Mouse (Mus musculus) c-Kit-positive CD71-positive TER-119-positive erythroid progenitor cells, embryonic 14.5 days (primary cell): ENCODE data around the gene Zfp507.

Experiments
- DNase-seq: peaks from one replicate; pipeline ENCODE4 v3.0.0-alpha.2; 2013; ENCODE audit warnings: low spot score

Zfp507 gene

GRCm38 (mm10) chr7:35782252-35782651 is 20.6 kb downstream of the Zfp507 start:
- DNase-seq: no peak

GRCm38 (mm10) chr7:35774127-35774526 is 28.7 kb downstream of the Zfp507 start:
- no peak for DNase-seq

DNA sequence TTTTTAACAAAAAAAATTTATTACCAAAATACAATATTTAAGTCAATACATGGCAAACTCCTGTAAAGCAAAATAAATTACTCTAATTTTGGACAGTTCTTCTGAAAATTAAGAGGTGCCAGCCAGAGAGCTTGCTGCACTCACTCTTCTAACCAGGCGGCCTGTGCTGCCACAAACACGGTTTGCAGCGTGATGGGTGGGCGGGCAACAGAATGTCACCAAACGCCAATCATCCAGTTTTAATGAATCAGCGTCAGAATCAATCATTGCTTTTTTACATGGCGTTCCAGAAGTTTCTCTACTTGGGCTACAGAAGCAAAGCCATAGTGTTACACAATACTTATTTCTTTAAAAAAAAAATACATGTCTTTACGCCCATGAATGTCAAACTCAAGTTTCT is 30.5 kb downstream of the Zfp507 start:
- DNase-seq: no peak

- no peak for DNase-seq
Observed at GRCm38 (mm10) chr7:35771106-35771505, 31.7 kb downstream of the Zfp507 start.

DNA sequence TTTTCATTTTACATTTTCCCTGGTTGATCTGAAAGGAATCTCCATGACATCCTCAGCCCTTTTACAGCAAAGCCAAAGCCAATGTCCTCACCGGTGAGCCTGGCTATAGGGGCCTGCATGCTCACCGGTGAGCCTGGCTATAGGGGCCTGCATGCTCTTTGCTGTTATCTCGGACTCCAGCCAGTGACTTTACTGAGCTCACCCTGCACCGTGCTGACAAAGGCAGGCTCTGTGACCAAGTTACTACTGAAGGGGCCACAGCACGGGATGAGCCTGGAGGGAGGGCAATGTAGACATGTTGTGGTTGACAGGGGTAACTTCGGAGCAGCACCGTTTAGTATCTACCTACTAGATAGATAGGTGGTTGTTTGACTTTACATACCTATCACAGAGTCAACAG is 32.7 kb downstream of the Zfp507 start:
- peak; percentile 15 for DNase-seq

- DNase-seq: no peak
Observed at GRCm38 (mm10) chr7:35764461-35764860, 38.3 kb downstream of the Zfp507 start.

GRCm38 (mm10) chr7:35761801-35762200 is 41.0 kb downstream of the Zfp507 start:
- DNase-seq: no peak

DNA sequence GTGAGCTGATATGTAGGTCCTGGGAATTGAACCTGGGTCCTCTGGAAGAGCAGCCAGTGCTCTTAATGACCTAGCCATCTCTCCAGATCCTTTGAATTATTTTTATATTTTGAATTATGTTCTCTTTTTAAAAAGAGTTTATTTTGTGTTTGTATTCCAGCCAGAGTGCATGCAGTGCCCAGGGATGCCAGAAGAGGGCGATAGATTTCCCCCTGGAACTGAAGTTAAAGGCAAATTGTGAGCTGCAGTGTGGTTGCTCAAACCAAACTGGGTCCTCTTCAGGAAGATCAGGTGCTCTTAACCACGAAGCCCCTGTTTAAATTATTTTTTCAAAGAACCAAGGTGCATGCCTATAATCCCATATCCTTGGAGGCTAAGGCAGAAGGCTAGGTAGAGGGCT is 43.2 kb downstream of the Zfp507 start:
- DNase-seq: peak; percentile 24

GRCm38 (mm10) chr7:35756510-35757440 is 46.0 kb downstream of the Zfp507 start:
- DNase-seq: peak; percentile 22

DNA sequence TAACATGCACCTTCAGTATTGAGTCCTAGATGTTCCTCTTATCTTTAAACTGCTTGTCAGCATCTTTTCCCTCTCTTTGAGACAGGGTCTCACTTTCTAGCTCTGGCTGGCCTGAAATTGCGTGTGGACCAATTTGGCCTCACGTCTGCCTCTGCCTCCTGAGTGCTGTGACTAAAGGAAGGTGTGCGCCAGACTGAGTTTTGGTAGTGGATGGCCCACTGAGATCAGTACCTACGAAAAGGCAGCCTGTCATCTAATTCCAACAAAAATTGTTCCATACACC is 48.0 kb downstream of the Zfp507 start:
- DNase-seq: peak; percentile 10

GRCm38 (mm10) chr7:35754033-35754885 is 48.5 kb downstream of the Zfp507 start, which contains the start of gene Dpy19l3:
Gene Dpy19l3, minus strand, starts transcription at chr7:35754454.
- DNase-seq: peak; percentile 70

GRCm38 (mm10) chr7:35753319-35754032 is 49.3 kb downstream of the Zfp507 start:
- no peak for DNase-seq

DNA sequence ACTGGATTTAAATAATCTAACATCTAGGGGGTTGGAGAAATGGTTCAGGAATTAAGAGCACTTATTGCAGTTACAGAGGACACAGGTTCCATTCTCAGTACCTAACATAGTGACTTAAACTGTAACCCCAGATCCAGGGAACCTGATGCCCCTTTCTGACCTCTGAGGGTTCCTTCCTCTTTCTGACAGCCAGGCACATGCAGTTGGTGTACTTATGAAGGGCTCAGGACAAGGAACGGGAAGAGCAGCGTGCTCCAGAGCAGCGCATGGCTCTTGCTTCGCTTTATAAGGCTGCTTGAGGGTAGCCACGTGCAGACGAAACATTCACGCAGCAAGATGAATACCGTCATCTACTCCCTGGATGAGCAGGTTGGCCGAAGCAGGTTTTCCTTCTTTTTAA is 51.9 kb downstream of the Zfp507 start:
- DNase-seq: no peak

DNA sequence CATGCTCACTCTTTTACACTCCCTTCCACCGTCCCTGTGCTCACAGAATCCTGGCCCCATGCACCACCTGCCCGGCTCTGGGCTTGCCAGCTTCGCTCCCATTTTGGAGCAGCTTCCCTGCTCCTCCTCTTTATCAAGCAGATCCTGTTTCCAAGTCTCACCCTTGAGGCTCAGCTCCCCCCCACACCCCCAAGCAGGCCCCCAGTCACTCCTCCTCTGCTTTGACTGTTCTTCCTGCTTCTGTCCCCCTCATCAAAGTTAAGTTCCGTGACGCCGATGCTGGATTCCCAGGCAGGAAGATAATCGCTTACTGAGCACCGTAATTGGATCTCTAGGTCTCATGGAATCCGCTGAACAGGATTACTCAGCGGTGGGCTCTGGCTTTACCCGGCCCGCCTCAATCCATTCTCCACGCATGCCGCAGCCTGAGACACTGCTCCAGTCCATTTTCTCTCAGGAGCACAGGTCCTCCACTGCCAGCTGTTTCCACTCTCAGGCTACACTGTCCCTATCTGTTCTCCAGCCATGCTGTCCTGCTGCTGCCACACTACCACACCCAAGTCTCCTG is 55.3 kb downstream of the Zfp507 start:
- DNase-seq: no peak

DNA sequence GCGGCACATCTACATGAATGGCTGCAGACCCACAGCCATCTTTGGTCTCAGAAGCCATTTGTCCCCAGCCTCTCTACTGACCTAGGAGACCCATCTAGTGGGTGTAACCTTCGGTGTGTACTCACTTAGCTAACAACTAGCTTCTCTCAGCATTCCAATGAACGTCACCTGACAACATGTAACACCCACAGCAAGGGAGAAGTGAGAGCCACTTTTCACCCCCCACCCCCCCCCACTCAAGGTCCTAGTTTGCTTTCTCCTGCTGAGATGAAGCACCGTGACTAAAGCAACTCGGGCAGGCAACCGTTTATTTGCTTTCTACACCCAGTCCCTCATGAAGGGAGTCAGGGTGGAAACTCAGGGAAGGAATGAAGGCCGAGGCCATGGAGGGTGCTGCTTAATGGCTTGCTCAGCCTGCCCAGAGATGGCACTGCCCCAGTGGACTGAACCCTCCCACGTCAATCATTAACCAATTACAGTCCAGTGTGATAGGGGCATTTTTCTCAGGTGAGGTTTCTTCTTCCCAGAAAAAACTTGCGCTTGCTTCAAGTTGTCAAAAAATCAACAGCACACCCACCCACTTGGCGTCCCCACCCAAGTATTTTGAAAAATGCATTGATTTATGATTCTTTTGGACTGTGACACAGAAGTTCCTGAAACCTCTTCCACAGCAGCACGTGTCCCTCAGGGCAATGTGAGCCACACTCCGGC is 56.0 kb downstream of the Zfp507 start:
- DNase-seq: no peak

GRCm38 (mm10) chr7:35745281-35745702 is 57.5 kb downstream of the Zfp507 start:
- no peak for DNase-seq

DNA sequence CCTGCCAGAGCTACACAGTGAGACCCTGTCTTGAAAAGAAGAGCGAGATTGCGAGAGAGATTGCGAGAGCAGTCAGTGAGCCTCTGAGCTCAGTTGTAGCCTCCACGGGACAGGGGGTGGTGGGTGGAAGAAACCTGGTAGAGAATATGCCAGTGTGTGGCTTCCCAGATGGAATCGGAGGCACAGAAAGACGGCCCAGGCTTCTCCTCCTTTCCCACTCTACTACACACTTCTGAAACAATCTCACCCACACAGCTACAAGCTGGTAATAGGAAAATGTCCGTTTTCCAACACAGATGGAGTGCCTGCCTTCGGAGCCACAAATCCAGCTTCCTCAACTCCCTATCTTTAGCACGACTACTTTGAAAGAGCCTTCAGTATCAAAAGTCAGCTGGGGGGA is 58.0 kb downstream of the Zfp507 start:
- no peak for DNase-seq

- no peak for DNase-seq
Observed at GRCm38 (mm10) chr7:35742310-35742709, 60.5 kb downstream of the Zfp507 start.

GRCm38 (mm10) chr7:35741858-35742257 is 60.9 kb downstream of the Zfp507 start:
- no peak for DNase-seq

- DNase-seq: peak; percentile 43
Observed at GRCm38 (mm10) chr7:35740489-35741230, 62.1 kb downstream of the Zfp507 start.

DNA sequence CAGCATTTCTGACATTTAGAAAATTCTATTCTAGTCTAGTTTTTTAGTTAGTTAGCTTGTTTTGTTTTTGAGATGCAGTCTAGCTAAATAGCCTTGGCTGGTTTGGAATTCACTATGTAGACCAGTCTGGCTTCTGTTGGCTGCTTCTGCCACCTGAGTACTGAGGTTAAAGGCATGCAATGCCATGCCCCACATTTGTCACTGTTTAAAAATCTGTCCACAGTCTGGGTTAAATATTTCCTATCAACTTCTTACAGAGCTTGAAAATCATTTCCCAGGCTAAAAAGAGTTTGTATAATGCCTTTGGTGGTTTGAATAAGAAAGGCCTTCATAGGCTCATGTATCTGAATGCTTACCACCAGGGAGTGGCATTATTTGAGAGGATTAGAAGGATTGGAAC is 63.9 kb downstream of the Zfp507 start:
- no peak for DNase-seq
